Comparison of ENCODE assay signal across 24 mouse cellular contexts in the genomic region with DNA sequence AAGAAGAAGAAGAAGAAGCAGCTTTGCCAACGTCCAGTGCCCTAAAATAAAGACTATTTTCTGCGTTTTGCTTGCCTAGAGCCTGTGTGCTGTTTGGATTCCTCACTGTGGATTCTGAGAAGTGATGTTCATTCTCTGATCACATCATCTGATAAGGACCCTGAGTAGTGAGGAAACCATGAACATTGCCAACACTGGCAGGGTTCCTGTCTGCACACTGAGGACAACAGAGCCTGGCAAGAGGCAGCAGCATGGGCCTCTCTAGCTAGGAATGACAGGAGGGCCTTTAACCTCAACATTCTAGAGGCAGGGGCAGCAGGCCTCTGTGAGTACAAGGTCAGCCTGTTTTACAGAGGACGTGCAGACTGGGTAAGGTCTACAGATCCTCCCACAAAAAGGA. TPM values are rescaled to one million over a fixed set of nuclear protein-coding genes. Genes with fewer than 3 reads are reported as not detected.
DNase-seq lines count a peak whose midpoint lies in the region; ATAC-seq and TF ChIP-seq lines count a peak whose summit lies in the region.
"Had no signal": no experiment of that assay in that cellular context is flagged by ENCODE, and none has a peak within 500 bp of the region (broad histone marks: within the 10 kb centered on the region; RNA-seq: fewer than 3 reads in every experiment).

No protein-coding gene starts in this region.

- H3K9ac ChIP-seq in embryonic facial prominence, embryonic 13.5 days: 0 out of 2 replicates have a peak overlapping the region, but pooled peaks have one; percentile 7
- no peak overlapping the region for H3K9ac ChIP-seq in MEL (ENCODE audit: control insufficient read depth, low read depth, low read length, poor library complexity, severe bottlenecking)
- H3K9ac ChIP-seq: forebrain, embryonic 13.5 days; forebrain, embryonic 15.5 days; forebrain, postnatal 0 days had no signal

- no peak for TF ChIP-seq EP300 in MEL (IDR thresholded peaks at IDR 0.05; ENCODE audit: low read depth in 1 of 2, low read length in 2 of 2)

- no peak overlapping the region for H3K27ac ChIP-seq in embryonic facial prominence, embryonic 13.5 days
- no peak overlapping the region for H3K27ac ChIP-seq in embryonic facial prominence, embryonic 10.5 days (replicated peaks)
- no peak overlapping the region for H3K27ac ChIP-seq in MEL (ENCODE audit: control insufficient read depth, low read depth, low read length)
- H3K27ac ChIP-seq: forebrain, embryonic 13.5 days; forebrain, embryonic 15.5 days had no signal

- H3K27me3 ChIP-seq in embryonic facial prominence, embryonic 13.5 days: no peaks in the 10 kb centered on the region
- H3K27me3 ChIP-seq in embryonic facial prominence, embryonic 10.5 days (replicated peaks; ENCODE audit: low read depth, poor library complexity, severe bottlenecking): peaks cover 24% of the 10 kb centered on the region
- H3K27me3 ChIP-seq in MEL (ENCODE audit: control insufficient read depth in 1 of 2, insufficient read depth in 2 of 2, low read length in 2 of 2): no peaks in the 10 kb centered on the region
- H3K27me3 ChIP-seq: forebrain, embryonic 13.5 days; forebrain, embryonic 15.5 days; Patski had no signal

- WGBS in embryonic facial prominence, embryonic 13.5 days: 84% methylated on average over 3 of the region's 3 CpGs
- WGBS in embryonic facial prominence, embryonic 10.5 days: 88% methylated on average over 3 of the region's 3 CpGs

- peak; percentile 34 for DNase-seq in cerebellum, adult 9-10 months
- no peak for DNase-seq in embryonic facial prominence, embryonic 10.5 days (ENCODE audit: low spot score)
- peak; percentile 40 for DNase-seq in MEL (ENCODE audit: low read depth, low spot score)
- DNase-seq in adipocyte (ENCODE audit: low spot score): peak; percentile 73
- DNase-seq in gastrocnemius, adult 18-20 months (ENCODE audit: low spot score): no peak
- DNase-seq in lung, postnatal 36 days: no peak
- DNase-seq: adrenal gland, adult 2 months; adrenal gland, postnatal 10 days; adrenal gland, postnatal 25 days; B cell, adult 2 months; cerebellum, adult 11 months; cerebellum, adult 2 months; cerebellum, postnatal 10 days; cerebellum, postnatal 25 days; forebrain, postnatal 0 days had no signal

- H3K4me1 ChIP-seq in embryonic facial prominence, embryonic 13.5 days: peaks cover 47% of the 10 kb centered on the region
- H3K4me1 ChIP-seq in embryonic facial prominence, embryonic 10.5 days: peaks cover 61% of the 10 kb centered on the region
- H3K4me1 ChIP-seq in MEL (ENCODE audit: control insufficient read depth in 1 of 2, insufficient read depth in 2 of 2, low read length in 2 of 2): peaks cover 6 to 27% of the 10 kb centered on the region in 2 experiments; a peak in 3 of 4 replicates

- no peak for TF ChIP-seq RAD21 in MEL (IDR thresholded peaks at IDR 0.05; ENCODE audit: low read depth, low read length)

- peaks cover 28% of the 10 kb centered on the region for H3K79me2 ChIP-seq in MEL (ENCODE audit: control insufficient read depth, insufficient read depth, low read length, poor library complexity)

- TF ChIP-seq CTCF in MEL (IDR thresholded peaks at IDR 0.05 in 2 of 3, conservative IDR thresholded peaks at IDR 0.05 in 1 of 3; ENCODE audit: control insufficient read depth in 1 of 3, insufficient read depth in 1 of 3, low read depth in 2 of 3, low read length in 3 of 3, poor library complexity in 1 of 3, severe bottlenecking in 1 of 3): no peak

- H3K9me3 ChIP-seq in embryonic facial prominence, embryonic 13.5 days: no peaks in the 10 kb centered on the region
- H3K9me3 ChIP-seq in embryonic facial prominence, embryonic 10.5 days: no peaks in the 10 kb centered on the region
- H3K9me3 ChIP-seq in MEL (replicated peaks; ENCODE audit: insufficient read depth, low read length): no peaks in the 10 kb centered on the region
- H3K9me3 ChIP-seq: forebrain, embryonic 13.5 days; forebrain, embryonic 15.5 days; G1E had no signal

- TF ChIP-seq POLR2A in MEL (IDR thresholded peaks at IDR 0.05; ENCODE audit: control insufficient read depth in 1 of 2, insufficient read depth in 1 of 2, low read depth in 1 of 2, low read length in 2 of 2, poor library complexity in 1 of 2): no peak

- H3K4me3 ChIP-seq in embryonic facial prominence, embryonic 13.5 days: no peak overlapping the region
- H3K4me3 ChIP-seq in embryonic facial prominence, embryonic 10.5 days: no peak overlapping the region
- H3K4me3 ChIP-seq in MEL (ENCODE audit: control insufficient read depth in 1 of 2, insufficient read depth in 1 of 2, low read depth in 2 of 2, low read length in 2 of 2): no peak overlapping the region
- H3K4me3 ChIP-seq: forebrain, embryonic 13.5 days; forebrain, embryonic 15.5 days had no signal

- H3K4me2 ChIP-seq in embryonic facial prominence, embryonic 13.5 days: no peak overlapping the region
- H3K4me2 ChIP-seq: forebrain, embryonic 13.5 days; forebrain, embryonic 15.5 days had no signal

- peaks cover 16% of the 10 kb centered on the region for H3K36me3 ChIP-seq in embryonic facial prominence, embryonic 13.5 days
- peaks cover 17% of the 10 kb centered on the region for H3K36me3 ChIP-seq in embryonic facial prominence, embryonic 10.5 days (replicated peaks)
- peaks cover 12 to 20% of the 10 kb centered on the region in 2 experiments for H3K36me3 ChIP-seq in MEL (ENCODE audit: control insufficient read depth in 1 of 2, insufficient read depth in 2 of 2, low read length in 2 of 2)

- no peak for ATAC-seq in cerebellum, adult (ENCODE audit: insufficient number of reproducible peaks, low FRiP score, low TSS enrichment)
- no peak for ATAC-seq in embryonic facial prominence, embryonic 13.5 days (ENCODE audit: insufficient number of reproducible peaks, insufficient read depth, low FRiP score, low TSS enrichment, low read depth)
- ATAC-seq: activated CD4-positive, CD25-positive, alpha-beta regulatory T cell, adult 4 months; CD4-positive, CD25-positive, alpha-beta regulatory T cell, adult 4 months; forebrain, embryonic 13.5 days; forebrain, embryonic 15.5 days; forebrain, postnatal 0 days; Patski had no signal

TF ChIP-seq in MEL, 35 proteins besides CTCF, POLR2A, EP300 and RAD21:
- TF ChIP-seq MYC (IDR thresholded peaks at IDR 0.05; ENCODE audit: low read depth, low read length) (no peak), MEF2A (IDR thresholded peaks at IDR 0.05; ENCODE audit: extremely low read depth, insufficient replicate concordance, low read depth, low read length, poor library complexity, severe bottlenecking) (no peak)
TF ChIP-seq in MEL: peak in this region for 0.

RNA-seq across cellular contexts. Expression of gene Cacnb1, which starts 1.7 kb away (rescaled TPM):
- 16.6 and 17.3 TPM in 2 replicates for polyA plus RNA-seq in embryonic facial prominence, embryonic 13.5 days (2015; fragmentation: Nextera tagmentation; extraction: Ambion mirVana)
- polyA plus RNA-seq in embryonic facial prominence, embryonic 10.5 days (2016; fragmentation: Nextera tagmentation; extraction: Ambion mirVana): 5.3 and 5.7 TPM in 2 replicates
- total RNA-seq in MEL (2012; rRNA removed): 1.8 and 2.3 TPM in 2 replicates
- 1 to 10 TPM in 1 of 2 experiments, not detected in 1; 4.4 TPM for polyA plus RNA-seq in MEL (2012; ENCODE audit: insufficient read depth in 1 of 2, insufficient read length in 2 of 2, low read depth in 1 of 2, low replicate concordance in 2 of 2, missing spikeins in 1 of 2)
- total RNA-seq in gastrocnemius, adult 18-20 months (2021): 100 to 1,000 TPM; 167 to 198 TPM

RNA-seq across cellular contexts. Expression of gene Rpl19, which starts 2.0 kb away (rescaled TPM):
- 983 and 1,161 TPM in 2 replicates for polyA plus RNA-seq in embryonic facial prominence, embryonic 13.5 days (2015; fragmentation: Nextera tagmentation; extraction: Ambion mirVana)
- 1,206 and 1,219 TPM in 2 replicates for polyA plus RNA-seq in embryonic facial prominence, embryonic 10.5 days (2016; fragmentation: Nextera tagmentation; extraction: Ambion mirVana)
- 4,634 and 4,715 TPM in 2 replicates for total RNA-seq in MEL (2012; rRNA removed)
- polyA plus RNA-seq in MEL (2012; ENCODE audit: insufficient read depth in 1 of 2, insufficient read length in 2 of 2, low read depth in 1 of 2, low replicate concordance in 2 of 2, missing spikeins in 1 of 2): 1,000 to 10,000 TPM in 1 of 2 experiments, 100 to 1,000 TPM in 1; 210 to 2,650 TPM
- 100 to 1,000 TPM; 457 to 462 TPM for total RNA-seq in gastrocnemius, adult 18-20 months (2021)

RNA-seq across cellular contexts. Expression of gene Arl5c, which starts 28.5 kb away (rescaled TPM):
- 9.6 and 14.7 TPM in 2 replicates for polyA plus RNA-seq in embryonic facial prominence, embryonic 13.5 days (2015; fragmentation: Nextera tagmentation; extraction: Ambion mirVana)
- 15.6 and 19.2 TPM in 2 replicates for polyA plus RNA-seq in embryonic facial prominence, embryonic 10.5 days (2016; fragmentation: Nextera tagmentation; extraction: Ambion mirVana)
- 1.2 and 1.3 TPM in 2 replicates for total RNA-seq in MEL (2012; rRNA removed)
- polyA plus RNA-seq in MEL (2012; ENCODE audit: insufficient read depth in 1 of 2, insufficient read length in 2 of 2, low read depth in 1 of 2, low replicate concordance in 2 of 2, missing spikeins in 1 of 2): 10 to 100 TPM in 1 of 2 experiments, not detected in 1; 10.4 TPM
- under 1 TPM in 1 of 2 experiments, not detected in 1; 0.26 TPM for total RNA-seq in gastrocnemius, adult 18-20 months (2021)
- polyA plus RNA-seq: G1E had no signal

RNA-seq across cellular contexts. Expression of gene Stac2, which starts 28.7 kb away (rescaled TPM):
- polyA plus RNA-seq in embryonic facial prominence, embryonic 13.5 days (2015; fragmentation: Nextera tagmentation; extraction: Ambion mirVana): 0.30 and 0.65 TPM in 2 replicates
- 0.25 and 0.47 TPM in 2 replicates for polyA plus RNA-seq in embryonic facial prominence, embryonic 10.5 days (2016; fragmentation: Nextera tagmentation; extraction: Ambion mirVana)
- total RNA-seq in MEL (2012; rRNA removed): not detected in 2 replicates
- polyA plus RNA-seq in MEL (2012; ENCODE audit: insufficient read depth in 1 of 2, insufficient read length in 2 of 2, low read depth in 1 of 2, low replicate concordance in 2 of 2, missing spikeins in 1 of 2): under 1 TPM in 1 of 2 experiments, not detected in 1; 0.04 TPM
- under 1 TPM; 0.14 to 0.16 TPM for total RNA-seq in gastrocnemius, adult 18-20 months (2021)
- total RNA-seq: CH12.LX had no signal
- polyA plus RNA-seq: CD4-positive, CD25-positive, alpha-beta regulatory T cell, adult 4 months; G1E had no signal

RNA-seq across cellular contexts. Expression of gene Plxdc1, which starts 38.3 kb away (rescaled TPM):
- polyA plus RNA-seq in embryonic facial prominence, embryonic 13.5 days (2015; fragmentation: Nextera tagmentation; extraction: Ambion mirVana): 0.18 and 0.34 TPM in 2 replicates
- 0.07 and 0.13 TPM in 2 replicates for polyA plus RNA-seq in embryonic facial prominence, embryonic 10.5 days (2016; fragmentation: Nextera tagmentation; extraction: Ambion mirVana)
- total RNA-seq in MEL (2012; rRNA removed): 13.1 and 15.1 TPM in 2 replicates
- 10 to 100 TPM in 1 of 2 experiments, not detected in 1; 24.5 TPM for polyA plus RNA-seq in MEL (2012; ENCODE audit: insufficient read depth in 1 of 2, insufficient read length in 2 of 2, low read depth in 1 of 2, low replicate concordance in 2 of 2, missing spikeins in 1 of 2)
- 1 to 10 TPM; 2.1 to 2.6 TPM for total RNA-seq in gastrocnemius, adult 18-20 months (2021)

Comparison
In these comparisons a context has a peak if more than half of its experiments do, and no peak if none do; other contexts are left out.
1. DNase-seq: peak in cerebellum, adult 9-10 months (single experiment), MEL (single experiment) and adipocyte (single experiment); none in embryonic facial prominence, embryonic 10.5 days (single experiment), gastrocnemius, adult 18-20 months (single experiment) and lung, postnatal 36 days (single experiment).